Mouse (Mus musculus) megakaryocyte progenitor cell, adult 5-6 weeks (primary cell): ENCODE measurements at regions not wholly inside any gene's neighbourhood (a gene's known extent, or its start where the extent isn't known, plus 50 kb on each side); places are given as distances from the start of the nearest gene placed in this dataset.
A peak's percentile ranks its signal among the peaks of the same experiment; 100 is the strongest.
"Not testable (repeated sequence)": the region's sequence is repeated elsewhere in the genome, so short reads cannot be mapped to it uniquely, and the experiment has no call there.

Experiments
- ATAC-seq: replicated peaks from 2 replicates; pipeline ENCODE4 v1.8.0; 2016; ENCODE audit warnings: mild to moderate bottlenecking, moderate TSS enrichment, inconsistent platforms; ENCODE audit not compliant: poor library complexity

DNA sequence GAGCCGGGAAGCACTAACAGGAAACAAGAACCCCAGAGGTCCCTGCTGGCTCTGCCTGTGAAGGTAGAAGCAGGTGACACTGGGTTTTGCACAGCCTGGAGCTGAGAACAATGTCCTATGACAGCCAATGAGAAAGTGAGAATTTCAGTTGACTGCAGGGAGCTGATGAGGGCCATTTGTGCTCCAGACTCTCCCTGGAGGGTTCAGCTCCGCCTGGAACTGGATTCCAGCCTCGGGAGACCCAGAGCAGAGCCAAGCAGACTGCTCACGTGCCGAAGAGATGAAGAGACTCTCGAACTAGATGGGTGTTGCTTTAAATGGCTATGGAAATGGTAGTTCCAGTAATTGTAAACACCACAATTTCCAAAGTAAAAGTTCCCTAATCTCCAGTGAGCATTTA, 93.5 kb downstream of the Cand1 start:
- no peak for ATAC-seq

DNA sequence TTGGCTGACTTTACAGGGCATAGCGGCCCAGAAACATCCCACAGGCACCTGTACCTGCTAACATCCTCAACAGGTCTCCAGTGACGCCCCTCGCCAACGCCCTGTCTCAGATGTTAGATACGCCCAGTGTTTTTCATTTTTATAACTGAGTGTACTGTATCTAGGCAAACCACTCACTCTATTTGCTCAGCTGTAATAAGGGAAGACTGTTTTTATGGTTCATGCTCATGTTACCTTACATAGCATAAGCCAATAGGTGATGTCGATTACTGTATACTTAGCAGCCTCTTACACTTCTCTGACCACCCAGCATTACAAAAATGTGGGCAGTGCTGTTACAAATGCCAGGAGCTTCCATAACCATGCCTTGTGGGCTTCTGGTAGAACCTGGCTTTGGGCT, 97.0 kb downstream of the Cand1 start:
- ATAC-seq: no peak

DNA sequence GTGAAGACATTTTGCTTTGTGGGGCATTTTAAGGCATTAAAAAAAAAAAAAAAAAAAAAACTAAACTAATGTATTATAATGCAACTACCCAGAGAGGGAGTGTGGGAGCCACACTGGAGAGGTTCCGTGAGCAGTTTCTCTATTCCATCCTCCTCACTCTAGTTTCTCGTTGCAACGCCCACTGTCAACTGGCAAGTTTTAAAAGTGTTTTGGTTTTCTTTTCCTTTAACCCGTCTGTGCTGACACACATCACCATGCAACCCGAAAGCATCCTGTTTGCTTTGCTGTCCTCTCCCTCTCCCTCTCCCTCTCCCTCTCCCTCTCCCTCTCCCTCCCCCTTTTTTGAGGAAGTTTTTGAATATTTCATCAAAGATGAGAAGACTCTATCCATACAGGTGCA, 97.5 kb downstream of the Cand1 start:
- no peak for ATAC-seq

DNA sequence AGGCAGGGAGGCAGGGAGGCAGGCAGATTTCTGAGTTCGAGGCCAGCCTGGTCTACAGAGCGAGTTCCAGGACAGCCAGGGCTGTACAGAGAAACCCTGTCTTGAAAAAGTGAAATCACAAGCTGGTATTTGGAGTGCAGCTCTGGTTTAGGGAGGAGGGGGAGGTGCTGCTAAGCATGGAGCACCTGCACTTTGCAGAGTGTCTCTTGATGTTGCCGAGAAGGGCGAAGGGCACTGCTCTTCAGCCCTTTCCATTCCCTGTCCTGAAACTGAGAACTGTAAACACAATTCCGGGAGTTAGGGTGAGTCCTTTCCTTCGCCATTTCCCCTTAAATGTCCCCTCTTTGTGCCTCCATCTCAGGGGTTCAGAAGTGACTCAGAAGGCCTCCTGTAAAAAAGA, 101.6 kb downstream of the Cand1 start:
- no peak for ATAC-seq

DNA sequence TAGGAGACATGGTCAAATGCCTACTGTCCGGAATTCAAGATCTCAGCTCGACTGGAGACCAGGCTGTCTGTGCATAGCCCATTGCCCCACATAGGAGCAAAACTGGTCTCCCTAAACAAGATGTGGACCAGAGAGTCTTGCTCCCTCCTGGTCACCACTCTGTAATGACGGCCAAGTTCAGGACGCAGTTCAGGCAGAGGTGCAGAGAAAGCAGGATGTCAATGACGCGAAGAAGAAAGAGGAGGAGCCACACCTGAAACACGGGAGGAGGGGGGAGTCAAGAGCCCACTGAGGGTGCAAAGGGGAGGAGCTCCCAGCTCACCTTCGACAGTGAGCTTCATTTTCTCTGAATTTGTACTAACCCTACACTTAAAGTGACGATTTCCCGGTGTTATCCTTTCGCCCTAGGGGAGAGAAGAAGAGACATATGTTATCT, 104.3 kb downstream of the Cand1 start:
- no peak for ATAC-seq

DNA sequence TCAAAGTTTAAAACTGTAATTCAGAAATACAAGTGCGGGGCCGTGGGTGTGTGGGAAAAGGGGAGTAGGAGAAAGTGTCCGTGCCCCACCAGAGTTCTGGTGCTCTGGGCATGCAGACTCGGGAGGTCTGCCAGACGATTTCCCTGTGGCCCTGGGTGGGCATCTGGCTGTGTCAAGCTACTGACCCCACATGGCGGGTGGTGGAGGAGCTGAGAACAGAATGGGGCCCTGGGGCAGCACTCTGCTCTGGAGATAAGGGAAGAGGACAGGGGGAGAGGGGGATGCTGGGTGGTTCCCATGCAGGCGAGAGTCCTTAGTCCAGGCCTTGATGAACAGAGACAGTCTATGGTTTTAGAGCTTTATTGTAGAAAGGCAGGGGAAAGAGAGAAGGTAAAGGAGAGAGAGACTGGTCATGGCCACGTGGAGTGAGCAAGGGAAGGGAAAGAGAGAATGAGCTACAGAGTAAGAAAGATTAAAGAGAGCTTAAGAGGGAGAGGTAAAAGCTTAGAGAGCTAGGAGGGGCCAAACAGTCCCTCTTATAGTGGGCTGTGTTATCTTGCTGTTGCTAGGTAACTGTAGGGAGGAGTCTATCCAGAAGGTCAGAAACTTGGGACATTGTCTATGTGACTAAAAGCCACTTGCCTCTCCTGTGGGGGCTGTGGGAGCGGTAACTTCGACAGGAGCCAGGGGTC, 104.9 kb downstream of the Cand1 start:
- ATAC-seq: no peak

DNA sequence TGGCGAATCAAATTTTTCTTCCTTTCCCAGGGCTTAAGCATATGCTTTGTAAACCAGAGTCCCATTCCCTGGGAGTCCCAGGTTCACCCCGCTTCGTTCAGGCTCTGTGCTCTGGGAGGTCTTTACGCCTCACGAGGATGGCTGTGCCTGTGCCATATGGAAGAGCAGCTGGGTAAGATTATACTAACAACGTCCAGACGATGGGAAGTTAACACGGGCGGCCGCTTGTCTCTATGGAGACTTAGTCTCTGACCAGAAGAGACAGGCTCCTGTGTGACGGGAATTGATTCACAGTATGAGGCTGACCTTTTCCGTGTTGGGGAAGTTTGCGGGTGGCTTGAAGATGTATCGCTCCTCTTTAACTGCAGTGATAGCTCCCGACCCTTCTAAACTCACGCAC, 107.9 kb downstream of the Cand1 start:
- ATAC-seq: no peak

DNA sequence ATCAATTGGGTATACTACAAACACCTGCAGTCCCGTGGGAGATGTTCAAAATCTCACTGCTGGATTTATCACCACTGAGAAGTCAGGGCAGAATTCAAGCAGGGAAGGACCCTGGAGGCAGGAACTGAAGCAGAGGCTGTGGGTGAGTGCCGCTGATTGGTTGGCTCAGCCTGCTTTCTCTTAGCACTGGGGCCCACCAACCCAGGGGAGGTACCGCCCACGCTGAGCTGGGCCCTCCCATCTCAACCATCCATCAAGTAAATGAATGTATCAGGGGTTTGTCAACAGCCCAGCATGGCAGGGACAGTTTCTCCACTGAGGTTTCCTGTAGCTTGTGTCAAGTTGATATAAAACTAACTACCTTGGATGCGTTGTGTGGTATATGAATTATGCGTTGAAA, 109.2 kb downstream of the Cand1 start:
- no peak for ATAC-seq

DNA sequence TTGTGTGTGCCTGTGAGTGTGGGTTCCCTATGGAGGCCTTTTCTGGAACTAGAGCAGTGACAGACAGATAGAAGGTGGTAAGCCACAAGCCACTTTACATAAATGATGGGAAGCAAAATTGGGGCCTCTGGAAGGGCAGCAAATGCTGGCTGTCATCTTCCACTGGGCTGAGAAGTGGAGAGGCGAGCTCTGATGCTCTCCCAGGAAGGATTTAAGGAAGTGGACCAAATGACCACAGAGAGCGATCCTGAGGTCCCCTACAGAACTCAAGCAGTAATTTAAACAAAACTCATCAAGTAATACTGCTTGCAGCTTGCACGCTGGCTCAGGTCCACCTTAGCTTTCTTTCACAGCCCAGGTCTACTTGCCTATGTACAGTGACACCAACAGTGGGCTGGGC, 111.8 kb downstream of the Cand1 start:
- peak; percentile 55 for ATAC-seq

DNA sequence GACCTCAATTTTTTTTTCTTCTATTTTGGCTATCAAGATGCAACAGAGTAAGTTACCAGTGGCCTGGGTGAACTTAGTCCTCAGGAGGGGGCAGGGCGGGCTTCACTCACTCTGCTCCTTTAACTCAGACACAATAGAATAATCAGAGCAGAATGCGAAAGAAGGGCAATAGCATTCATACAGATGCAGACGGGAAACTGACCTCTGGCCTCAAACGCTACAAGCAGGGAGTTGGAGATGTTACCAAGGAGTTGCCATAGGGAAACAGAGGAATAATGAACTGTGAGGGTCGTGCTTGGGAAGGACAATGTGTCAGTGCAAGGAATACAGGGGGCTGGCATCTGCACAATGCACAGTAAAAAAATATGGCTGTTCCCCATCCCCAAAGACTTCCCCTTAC, 116.3 kb downstream of the Cand1 start:
- no peak for ATAC-seq

DNA sequence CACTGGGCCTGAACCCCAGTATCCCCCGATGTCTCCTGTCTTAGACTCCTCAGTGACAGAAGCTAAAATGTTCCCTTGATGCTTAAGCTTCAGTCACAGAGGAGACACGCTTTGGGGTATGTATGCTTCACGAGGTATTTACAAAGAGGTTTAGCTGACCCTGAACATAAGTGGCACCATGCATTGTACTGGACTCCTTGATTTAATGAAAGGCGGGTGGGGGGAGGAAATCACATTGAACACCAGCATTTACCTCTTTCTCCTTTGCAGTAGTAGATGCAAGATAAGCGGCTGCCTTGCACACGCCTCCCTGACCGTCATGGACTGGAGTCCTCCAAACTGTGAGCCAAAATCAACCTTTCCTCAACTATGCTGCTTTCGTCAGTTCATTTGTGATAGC, 117.5 kb downstream of the Cand1 start:
- no peak for ATAC-seq

DNA sequence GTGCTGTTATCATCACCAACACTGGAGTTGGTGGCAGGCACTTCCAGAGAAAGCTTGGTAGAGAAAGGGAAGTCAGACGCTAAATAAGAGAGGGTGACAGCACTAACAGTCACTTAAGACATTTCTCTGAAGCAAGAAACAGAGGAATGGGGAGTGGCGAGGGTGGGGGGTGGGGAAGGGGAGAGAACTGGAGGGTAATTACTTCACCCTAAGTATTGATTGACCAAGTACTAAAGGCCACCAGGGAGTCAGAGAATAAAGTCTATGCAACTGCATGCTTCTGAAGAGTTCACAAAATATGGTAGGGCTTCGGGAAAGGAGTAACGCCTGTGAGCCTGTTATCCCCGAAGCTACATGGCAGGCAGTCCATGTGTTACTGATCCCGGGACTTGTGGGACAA, 118.3 kb downstream of the Cand1 start:
- ATAC-seq: no peak

DNA sequence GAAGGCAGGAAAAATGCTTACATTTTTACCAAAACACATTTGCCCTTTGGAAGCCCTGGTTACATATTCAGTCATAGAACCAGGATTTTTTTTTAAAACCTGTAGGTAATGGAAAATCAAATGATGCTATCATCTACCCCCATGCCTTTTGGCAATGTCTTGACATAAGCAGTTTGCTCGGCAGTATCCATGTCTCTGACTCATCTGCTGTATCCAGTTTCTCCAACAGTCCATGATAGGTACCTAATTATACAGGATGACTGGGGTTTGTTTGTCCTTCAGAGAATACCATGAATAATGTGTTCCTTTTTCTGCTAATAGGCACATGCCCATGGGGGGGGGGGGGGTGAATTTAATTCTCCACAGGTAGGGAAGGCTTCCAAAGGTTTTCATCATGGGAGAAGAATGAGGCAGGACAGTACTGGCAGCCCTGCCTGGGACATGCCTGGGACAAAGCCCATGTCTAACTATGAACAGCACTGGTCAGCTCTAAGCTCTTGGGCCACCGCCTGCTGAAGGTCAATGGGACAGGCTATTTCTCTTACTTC, 122.9 kb downstream of the Cand1 start:
- no peak for ATAC-seq

DNA sequence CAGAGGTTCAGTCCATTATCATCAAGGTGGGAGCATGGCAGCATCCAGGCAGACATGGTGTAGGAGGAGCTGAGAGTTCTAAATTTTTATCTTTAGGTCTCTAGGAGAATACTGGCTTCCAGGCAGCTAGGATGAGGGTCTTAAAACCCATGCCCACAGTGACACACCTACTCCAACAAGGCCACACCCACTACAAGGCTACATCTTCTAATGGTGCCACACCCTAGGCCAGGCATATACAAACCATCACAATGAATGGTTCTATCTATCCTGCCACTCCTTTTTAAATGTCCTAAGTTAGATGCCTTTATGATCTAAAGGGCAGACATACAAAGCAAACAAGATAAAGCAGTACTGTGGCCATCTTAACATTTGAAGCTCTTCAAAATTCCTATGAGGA, 124.7 kb downstream of the Cand1 start:
- not testable (repeated sequence) for ATAC-seq

DNA sequence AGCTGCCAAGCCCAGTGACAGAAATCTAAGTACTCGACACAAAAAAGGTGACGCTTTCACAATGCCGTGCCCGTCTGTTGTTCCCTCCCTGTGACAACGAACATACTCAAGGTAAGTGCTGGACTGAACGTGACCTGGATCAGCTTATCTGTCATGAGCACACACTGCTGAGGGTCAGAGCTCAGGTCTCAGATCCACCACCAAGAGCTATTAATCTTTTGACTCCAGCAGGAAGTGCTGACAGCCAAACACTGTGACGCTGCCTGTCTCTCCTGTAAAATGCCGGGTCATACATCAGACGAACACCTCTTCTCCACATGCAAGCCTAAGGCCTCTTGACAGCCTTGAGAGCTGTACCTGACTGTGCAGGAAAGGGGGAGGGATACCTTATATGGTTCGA, 125.2 kb downstream of the Cand1 start:
- ATAC-seq: peak; percentile 87

DNA sequence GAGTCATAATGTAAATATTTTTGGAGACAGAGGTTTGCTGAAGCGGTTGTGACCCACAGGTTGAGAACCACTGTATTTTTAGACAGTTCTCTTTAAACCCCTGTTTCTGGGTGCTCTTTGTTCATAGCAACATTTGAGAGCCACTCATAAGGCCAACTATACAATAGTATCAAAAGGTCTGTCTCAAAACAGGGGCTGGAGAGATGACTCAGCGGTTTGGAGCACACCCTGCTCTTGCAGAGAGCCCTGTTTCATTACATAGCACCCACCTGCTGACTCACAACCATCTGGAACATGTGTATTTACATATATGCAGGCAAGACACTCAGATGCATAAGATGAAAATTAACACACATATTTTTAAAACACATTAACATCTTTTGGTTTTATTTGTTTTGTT, 128.0 kb downstream of the Cand1 start:
- 0 out of 2 replicates have a peak, but pooled peaks have one; percentile 28 for ATAC-seq

DNA sequence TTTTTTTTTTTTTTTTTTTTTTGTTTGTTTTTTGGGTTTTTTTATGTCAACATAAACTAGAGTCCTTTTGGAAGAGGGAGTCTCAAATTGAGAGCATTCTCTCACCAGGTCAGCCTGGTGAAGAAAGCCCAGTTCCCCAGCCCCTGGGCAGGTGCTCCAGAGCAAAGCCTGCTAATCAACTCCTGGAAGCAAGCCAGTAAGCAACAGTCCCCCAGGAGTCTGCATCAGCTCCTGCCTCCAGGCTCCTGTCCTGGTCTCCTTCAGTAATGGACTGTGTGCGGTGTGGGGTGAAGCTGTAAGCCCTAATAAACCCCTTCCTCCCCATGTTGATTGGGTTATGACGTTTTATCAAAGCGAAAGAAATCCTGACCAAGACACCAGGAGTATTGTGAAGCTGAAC, 128.4 kb downstream of the Cand1 start:
- no peak for ATAC-seq

DNA sequence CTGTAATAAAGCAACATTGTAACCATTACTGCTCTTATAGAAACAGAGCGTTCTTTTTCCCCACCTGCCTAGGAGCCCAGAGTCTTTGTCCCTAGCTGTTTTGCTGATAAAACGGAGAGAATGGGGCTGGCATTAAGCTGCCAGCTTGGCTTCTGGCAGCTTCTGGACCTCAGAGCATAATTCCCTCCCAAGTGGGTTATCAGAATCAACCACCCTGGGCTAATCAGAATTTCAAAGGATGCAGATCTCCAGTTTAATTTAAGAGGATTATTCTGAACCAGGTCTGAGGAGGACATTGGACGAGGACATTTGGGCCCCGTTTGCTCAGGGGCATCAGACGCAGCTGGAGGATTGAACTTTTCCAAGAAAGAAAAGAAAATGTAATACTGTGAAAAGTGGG, 129.2 kb downstream of the Cand1 start:
- ATAC-seq: peak; percentile 20; the same call in 1 of the 2 replicates

DNA sequence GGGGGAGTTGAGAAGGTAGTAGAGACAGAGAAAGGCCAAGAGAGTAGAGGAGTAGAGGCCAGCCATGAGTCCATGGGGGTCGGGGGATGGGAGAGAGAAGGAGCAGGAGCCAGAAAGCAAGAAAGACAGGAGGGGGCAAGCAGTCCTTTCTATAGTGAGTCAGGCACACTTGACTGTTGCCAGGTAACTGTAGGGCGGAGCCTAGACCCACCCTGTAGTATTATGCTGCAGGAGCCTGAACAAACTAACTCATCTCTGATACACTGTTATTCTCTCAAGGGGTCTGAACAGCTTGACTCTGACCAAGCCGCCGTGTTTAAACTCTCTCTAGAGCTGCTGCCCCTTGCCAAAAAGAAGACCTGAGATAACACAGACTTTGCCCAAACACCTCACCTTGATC, 130.6 kb downstream of the Cand1 start:
- no peak for ATAC-seq

DNA sequence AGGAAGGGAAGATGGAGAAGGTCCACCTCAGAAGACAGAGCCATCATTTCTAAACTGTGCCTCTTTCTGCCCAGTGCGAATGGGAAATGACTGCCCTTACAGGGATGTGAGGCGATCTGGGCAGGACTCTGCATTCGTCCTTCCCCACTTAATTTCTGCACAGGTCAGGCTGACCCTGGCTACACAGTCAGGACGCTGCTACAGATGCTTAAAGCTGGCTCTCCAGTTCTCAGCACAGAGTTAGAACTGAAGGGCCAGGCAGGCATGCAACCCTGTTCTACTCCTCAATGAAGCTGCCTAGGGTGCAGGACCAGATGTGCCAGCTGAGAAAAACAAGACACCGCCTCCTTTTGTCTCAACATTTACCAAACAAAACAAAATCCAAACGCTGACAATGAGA, 132.1 kb downstream of the Cand1 start:
- ATAC-seq: no peak

DNA sequence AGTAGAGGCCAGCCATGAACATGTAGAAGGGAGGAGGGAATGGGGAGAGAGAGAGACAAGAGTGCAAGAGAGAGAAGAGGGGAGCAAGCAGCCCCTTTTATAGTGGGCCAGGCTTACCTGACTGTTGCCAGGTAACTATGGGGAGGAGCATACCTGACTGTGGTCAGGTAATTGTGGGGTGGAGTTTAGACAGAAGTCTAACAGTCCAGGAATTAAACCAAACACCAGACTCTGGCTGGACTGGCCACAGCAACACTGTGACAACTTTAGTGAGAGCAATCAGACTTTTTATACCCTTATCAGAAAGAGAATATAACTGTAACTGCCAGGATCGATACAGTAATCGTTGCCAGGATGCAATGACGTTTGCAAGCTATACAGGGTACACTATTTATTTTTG, 133.8 kb downstream of the Cand1 start:
- no peak for ATAC-seq

DNA sequence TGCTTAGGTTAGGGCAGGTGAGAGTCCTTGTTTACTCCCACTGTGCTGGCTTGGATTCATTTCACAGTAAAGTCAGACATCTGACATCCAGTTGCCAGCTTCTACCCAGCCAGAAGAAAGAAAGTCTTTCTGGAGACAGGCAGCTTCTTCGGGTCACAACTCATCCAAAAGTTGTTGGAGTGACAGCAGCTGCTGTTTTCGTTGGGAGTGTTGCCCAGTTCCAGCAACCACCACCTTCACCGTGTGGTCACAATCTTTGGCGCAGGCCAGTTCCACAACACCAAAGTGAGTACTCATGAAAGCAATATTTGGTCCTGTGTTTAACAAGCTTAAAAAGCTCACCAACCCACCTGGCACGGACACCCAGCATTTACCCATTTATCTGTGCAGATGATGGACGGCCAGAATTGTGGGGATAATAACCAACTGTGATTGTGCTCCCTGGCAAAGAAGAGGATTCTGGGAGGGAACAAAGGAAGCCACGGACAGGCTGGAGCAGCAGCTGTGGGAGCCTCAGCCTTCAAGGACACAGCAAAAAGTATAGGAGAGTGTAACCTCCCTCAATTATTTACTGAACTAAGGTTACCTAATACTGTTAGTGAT, 134.5 kb downstream of the Cand1 start:
- no peak for ATAC-seq

DNA sequence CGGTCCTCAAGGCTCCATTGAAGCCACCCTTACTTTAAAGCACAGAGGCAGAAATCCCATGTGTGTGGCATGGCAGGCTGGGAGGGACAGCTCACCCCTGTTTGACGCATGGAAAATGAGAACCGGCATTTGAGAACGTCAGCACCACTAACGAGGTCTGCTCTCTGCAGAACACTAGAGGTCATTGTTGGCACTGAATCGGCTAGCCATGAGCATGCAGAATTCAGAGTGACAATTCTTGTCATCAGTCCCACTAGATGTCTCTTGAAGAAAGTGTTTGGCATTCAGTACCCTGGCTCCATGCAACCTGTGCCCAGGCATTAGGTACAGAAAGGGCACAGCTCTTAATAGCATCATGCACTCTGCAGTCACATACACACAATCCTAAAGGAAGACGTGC, 139.3 kb downstream of the Cand1 start:
- ATAC-seq: peak; percentile 79
